8 mouse cellular contexts compared by ENCODE assay signal in genomic region chrX:102253892-102254291, GRCm38 (mm10). TPM values are rescaled to one million over a fixed set of nuclear protein-coding genes. Genes with fewer than 3 reads are reported as not detected.
A peak's percentile ranks its signal among the peaks of the same experiment; 100 is the strongest.
DNase-seq lines count a peak whose midpoint lies in the region; ATAC-seq lines count a peak whose summit lies in the region.

No protein-coding gene starts in this region.

- peaks cover 12% of the 10 kb centered on the region for H3K4me1 ChIP-seq in hindbrain, embryonic 13.5 days (replicated peaks)
- no peaks in the 10 kb centered on the region for H3K4me1 ChIP-seq in liver, embryonic 15.5 days (replicated peaks)

- H3K9me3 ChIP-seq in hindbrain, embryonic 13.5 days, result no peaks in the 10 kb centered on the region
- no peaks in the 10 kb centered on the region for H3K9me3 ChIP-seq in liver, embryonic 15.5 days (replicated peaks)

- peaks cover 57% of the 10 kb centered on the region for H3K27me3 ChIP-seq in hindbrain, embryonic 13.5 days
- H3K27me3 ChIP-seq in liver, embryonic 15.5 days, result peaks cover 58% of the 10 kb centered on the region

- 20% methylated on average over 7 of the region's 7 CpGs for WGBS in hindbrain, embryonic 13.5 days
- 25% methylated on average over 7 of the region's 7 CpGs for WGBS in liver, embryonic 15.5 days (ENCODE audit: insufficient replicate concordance)

- ATAC-seq in hindbrain, embryonic 13.5 days (ENCODE audit: low FRiP score), result no peak
- ATAC-seq in liver, embryonic 15.5 days (ENCODE audit: insufficient read depth), result no peak

- H3K9ac ChIP-seq in hindbrain, embryonic 13.5 days, result no peak overlapping the region
- H3K9ac ChIP-seq in liver, embryonic 15.5 days, result no peak overlapping the region

- peak overlapping the region; percentile 29 for H3K4me3 ChIP-seq in hindbrain, embryonic 13.5 days
- no peak overlapping the region for H3K4me3 ChIP-seq in liver, embryonic 15.5 days (replicated peaks)

- no peak overlapping the region for H3K27ac ChIP-seq in hindbrain, embryonic 13.5 days
- no peak overlapping the region for H3K27ac ChIP-seq in liver, embryonic 15.5 days (replicated peaks)

- peak overlapping the region; percentile 84 for H3K4me2 ChIP-seq in hindbrain, embryonic 13.5 days
- H3K4me2 ChIP-seq in liver, embryonic 15.5 days, result peak overlapping the region; percentile 15; the same call in 1 of the 2 replicates

- DNase-seq in adrenal gland, adult (ENCODE audit: inconsistent age in 2 of 2, low spot score in 1 of 2), result peak; percentile 32 to 57
- DNase-seq in adrenal gland, adult 8-10 months, result no peak
- DNase-seq in urinary bladder, postnatal 14 days (ENCODE audit: low spot score), result peak; percentile 4
- DNase-seq in urinary bladder, adult 2 months (ENCODE audit: low spot score), result no peak
- DNase-seq in right cerebral cortex, postnatal 10 days (ENCODE audit: low spot score in 2 of 2), result peak; percentile 28 to 31
- no peak for DNase-seq in thymus, postnatal 10 days (ENCODE audit: low spot score in 2 of 2)

- H3K36me3 ChIP-seq in hindbrain, embryonic 13.5 days, result no peaks in the 10 kb centered on the region
- H3K36me3 ChIP-seq in liver, embryonic 15.5 days (replicated peaks), result no peaks in the 10 kb centered on the region

RNA-seq across cellular contexts. Expression of gene Cited1, which starts 1.9 kb away (rescaled TPM):
- 100 to 1,000 TPM in 1 of 4 experiments, 10 to 100 TPM in 1, 1 to 10 TPM in 2; 2.0 to 111 (median 45.5) TPM for total RNA-seq in adrenal gland, adult 8-10 months (2022)
- 0.45 and 0.46 TPM in 2 replicates for polyA plus RNA-seq in urinary bladder, adult 2 months (2012; rRNA removed)
- 10.1 and 10.8 TPM in 2 replicates for polyA plus RNA-seq in hindbrain, embryonic 13.5 days (2015; fragmentation: Nextera tagmentation; extraction: Ambion mirVana)
- polyA plus RNA-seq in liver, embryonic 15.5 days (2015; fragmentation: Nextera tagmentation; extraction: Ambion mirVana), result 49.8 and 51.8 TPM in 2 replicates

Comparison
In these comparisons a context has a peak if more than half of its experiments do, and no peak if none do; other contexts are left out.
1. DNase-seq: peak in adrenal gland, adult (2 of 2), urinary bladder, postnatal 14 days (single experiment) and right cerebral cortex, postnatal 10 days (2 of 2); none in adrenal gland, adult 8-10 months (single experiment), urinary bladder, adult 2 months (single experiment) and thymus, postnatal 10 days (0 of 2).